Mouse (Mus musculus) liver, adult 2 months (tissue): ENCODE data around the gene Rara.

Experiments used
- CTCF ChIP-seq: fragments of 200-500 bp; IDR thresholded peaks from 2 replicates; pipeline ENCODE4 v1.5.1; 2011; ENCODE audit warnings: low read depth, low read length, control low read depth
- POLR2A ChIP-seq: fragments of 200-500 bp; IDR thresholded peaks from 2 replicates; pipeline ENCODE4 v1.6.1; 2011; ENCODE audit warnings: low read length, control low read depth; ENCODE audit not compliant: insufficient read depth; ENCODE audit errors: extremely low read depth

DNA sequence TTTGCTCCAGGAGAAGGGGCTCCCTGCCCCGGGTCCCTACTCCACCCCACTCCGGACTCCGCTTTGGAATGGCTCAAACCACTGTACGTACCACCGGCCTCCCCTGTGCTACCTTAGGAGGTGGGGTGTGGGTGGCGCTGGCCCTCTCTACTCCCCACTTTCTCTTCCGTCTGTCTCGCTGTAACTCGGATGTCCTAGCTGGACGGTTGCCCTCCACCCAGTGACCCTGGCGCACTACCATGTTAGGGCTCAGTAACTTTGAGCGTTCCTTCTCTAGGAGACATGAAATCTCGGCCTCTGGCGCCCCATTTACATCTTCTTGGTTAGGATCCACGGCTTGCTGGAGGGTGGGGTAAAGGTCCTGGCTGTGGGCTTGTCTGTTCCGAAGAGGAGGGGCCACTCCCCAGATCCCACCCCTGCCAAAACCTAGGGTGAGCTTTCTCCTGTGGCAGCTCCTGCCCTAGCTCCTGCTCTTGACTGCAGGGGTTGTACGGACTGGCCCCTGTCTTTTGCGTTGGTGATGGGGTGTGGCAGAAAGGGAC, 33.5 kb downstream of the Rara start:
- TF ChIP-seq POLR2A: no peak
- no peak for TF ChIP-seq CTCF
